Mouse (Mus musculus): ENCODE measurements at regions not wholly inside any gene's neighbourhood (a gene's known extent, or its start where the extent isn't known, plus 50 kb on each side); places are given as distances from the start of the nearest gene placed in this dataset.

- H3K4me2 ChIP-seq (ENCODE audit: low read depth, low read length): no peak overlapping the region
- no peak for TF ChIP-seq CTCF (IDR thresholded peaks at IDR 0.05; ENCODE audit: low read depth)
- no peak for TF ChIP-seq EP300 (IDR thresholded peaks at IDR 0.05; ENCODE audit: low read depth)
- H3K36me3 ChIP-seq (replicated peaks; ENCODE audit: control insufficient read depth, insufficient read depth, low read length): no peaks in the 10 kb centered on the region
- no peak overlapping the region for H3K27ac ChIP-seq (ENCODE audit: low read depth)
- 57% methylated on average over 3 of the region's 3 CpGs for WGBS
- ATAC-seq (ENCODE audit: insufficient read depth, low read depth) (no peak), DNase-seq (ENCODE audit: low spot score) (no peak)
- no peak overlapping the region for H3K9ac ChIP-seq (replicated peaks; ENCODE audit: low read depth, low read length)
- H3K9me3 ChIP-seq (replicated peaks; ENCODE audit: control insufficient read depth, low read length): no peaks in the 10 kb centered on the region; the same call in 1 of the 2 replicates
- H3K4me3 ChIP-seq (ENCODE audit: low read depth, low read length): no peak overlapping the region
- no peaks in the 10 kb centered on the region for H3K27me3 ChIP-seq (ENCODE audit: control insufficient read depth, insufficient read depth, low read length)
- no peaks in the 10 kb centered on the region for H3K4me1 ChIP-seq (ENCODE audit: control insufficient read depth, insufficient read depth)
These were observed 128.3 kb downstream of the Actr3 start for GRCm38 (mm10) chr1:125307223-125307622.

GRCm38 (mm10) chr1:125298520-125299090 is 136.9 kb downstream of the Actr3 start:
- H3K27ac ChIP-seq (ENCODE audit: low read depth): no peak overlapping the region
- 74% methylated on average over 5 of the region's 5 CpGs for WGBS
- 0 out of 2 replicates have a peak, but pooled peaks cover 3% of the 10 kb centered on the region for H3K9me3 ChIP-seq (replicated peaks; ENCODE audit: control insufficient read depth, low read length)
- no peak overlapping the region for H3K9ac ChIP-seq (replicated peaks; ENCODE audit: low read depth, low read length)
- ATAC-seq (ENCODE audit: insufficient read depth, low read depth) (no peak), DNase-seq (ENCODE audit: low spot score) (no peak)
- no peak overlapping the region for H3K4me3 ChIP-seq (ENCODE audit: low read depth, low read length)
- no peaks in the 10 kb centered on the region for H3K27me3 ChIP-seq (ENCODE audit: control insufficient read depth, insufficient read depth, low read length)
- no peaks in the 10 kb centered on the region for H3K36me3 ChIP-seq (replicated peaks; ENCODE audit: control insufficient read depth, insufficient read depth, low read length)
- no peaks in the 10 kb centered on the region for H3K4me1 ChIP-seq (ENCODE audit: control insufficient read depth, insufficient read depth)
- no peak for TF ChIP-seq CTCF (IDR thresholded peaks at IDR 0.05; ENCODE audit: low read depth)
- no peak for TF ChIP-seq EP300 (IDR thresholded peaks at IDR 0.05; ENCODE audit: low read depth)
- no peak overlapping the region for H3K4me2 ChIP-seq (ENCODE audit: low read depth, low read length)

GRCm38 (mm10) chr1:125295646-125296045 is 139.9 kb downstream of the Actr3 start:
- TF ChIP-seq CTCF (IDR thresholded peaks at IDR 0.05; ENCODE audit: low read depth) (no peak), EP300 (IDR thresholded peaks at IDR 0.05; ENCODE audit: low read depth) (no peak)
- no peak for DNase-seq (ENCODE audit: low spot score)
- no peak overlapping the region for H3K9ac ChIP-seq (replicated peaks; ENCODE audit: low read depth, low read length)
- H3K27ac ChIP-seq (ENCODE audit: low read depth): no peak overlapping the region
- H3K27me3 ChIP-seq (ENCODE audit: control insufficient read depth, insufficient read depth, low read length): no peaks in the 10 kb centered on the region
- no peak overlapping the region for H3K4me3 ChIP-seq (ENCODE audit: low read depth, low read length)
- H3K36me3 ChIP-seq (replicated peaks; ENCODE audit: control insufficient read depth, insufficient read depth, low read length): no peaks in the 10 kb centered on the region
- ATAC-seq (ENCODE audit: insufficient read depth, low read depth): no peak
- H3K9me3 ChIP-seq (replicated peaks; ENCODE audit: control insufficient read depth, low read length): 0 out of 2 replicates have a peak, but pooled peaks cover 3% of the 10 kb centered on the region
- 69% methylated on average over 3 of the region's 3 CpGs for WGBS
- no peaks in the 10 kb centered on the region for H3K4me1 ChIP-seq (ENCODE audit: control insufficient read depth, insufficient read depth)
- H3K4me2 ChIP-seq (ENCODE audit: low read depth, low read length): no peak overlapping the region

- Histone ChIP-seq H3K9me3 (replicated peaks; ENCODE audit: control insufficient read depth, low read length) (0 out of 2 replicates have a peak, but pooled peaks cover 3% of the 10 kb centered on the region), H3K27me3 (ENCODE audit: control insufficient read depth, insufficient read depth, low read length) (no peaks in the 10 kb centered on the region), H3K4me3 (ENCODE audit: low read depth, low read length) (no peak overlapping the region), H3K36me3 (replicated peaks; ENCODE audit: control insufficient read depth, insufficient read depth, low read length) (no peaks in the 10 kb centered on the region), H3K9ac (replicated peaks; ENCODE audit: low read depth, low read length) (no peak overlapping the region), H3K4me1 (ENCODE audit: control insufficient read depth, insufficient read depth) (no peaks in the 10 kb centered on the region), H3K4me2 (ENCODE audit: low read depth, low read length) (no peak overlapping the region), H3K27ac (ENCODE audit: low read depth) (no peak overlapping the region)
- WGBS: 80% methylated on average over 12 of the region's 12 CpGs
- no peak for TF ChIP-seq EP300 (IDR thresholded peaks at IDR 0.05; ENCODE audit: low read depth)
- TF ChIP-seq CTCF (IDR thresholded peaks at IDR 0.05; ENCODE audit: low read depth): no peak
- DNase-seq (ENCODE audit: low spot score) (no peak), ATAC-seq (ENCODE audit: insufficient read depth, low read depth) (no peak)
These were observed 145.1 kb downstream of the Actr3 start for GRCm38 (mm10) chr1:125290320-125291021.

GRCm38 (mm10) chr1:125286347-125286746 is 149.2 kb downstream of the Actr3 start:
- DNase-seq (ENCODE audit: low spot score): no peak
- TF ChIP-seq EP300 (IDR thresholded peaks at IDR 0.05; ENCODE audit: low read depth) (no peak), CTCF (IDR thresholded peaks at IDR 0.05; ENCODE audit: low read depth) (no peak)
- H3K4me1 ChIP-seq (ENCODE audit: control insufficient read depth, insufficient read depth): no peaks in the 10 kb centered on the region
- H3K36me3 ChIP-seq (replicated peaks; ENCODE audit: control insufficient read depth, insufficient read depth, low read length): no peaks in the 10 kb centered on the region
- no peaks in the 10 kb centered on the region for H3K9me3 ChIP-seq (replicated peaks; ENCODE audit: control insufficient read depth, low read length)
- no peak overlapping the region for H3K4me3 ChIP-seq (ENCODE audit: low read depth, low read length)
- H3K27ac ChIP-seq (ENCODE audit: low read depth): no peak overlapping the region
- H3K9ac ChIP-seq (replicated peaks; ENCODE audit: low read depth, low read length): no peak overlapping the region
- no peaks in the 10 kb centered on the region for H3K27me3 ChIP-seq (ENCODE audit: control insufficient read depth, insufficient read depth, low read length)
- no peak overlapping the region for H3K4me2 ChIP-seq (ENCODE audit: low read depth, low read length)
- ATAC-seq (ENCODE audit: insufficient read depth, low read depth): no peak
- 46% methylated on average over 2 of the region's 2 CpGs for WGBS
